Mouse (Mus musculus) lung, embryonic 15.5 days (tissue): ENCODE results near the gene Spag9. TPM values are rescaled to one million over a fixed set of nuclear protein-coding genes. Genes with fewer than 3 reads are reported as not detected.

ENCODE experiments used
- ATAC-seq: fragments of 200-750 bp; cut with Nextera tagmentation; 2 replicates; pipeline ENCODE4 v1.8.0; 2017; ENCODE audit warnings: moderate number of reproducible peaks, borderline replicate concordance; ENCODE audit not compliant: low FRiP score, low TSS enrichment; ENCODE audit errors: extremely low read depth
- H3K27ac ChIP-seq: fragments of 300-500 bp; sonication (generic); 2 replicates; pipeline ENCODE4 v1.5.1; 2015; ENCODE audit warnings: moderate library complexity, mild to moderate bottlenecking, inconsistent platforms
- H3K27me3 ChIP-seq: fragments of 300-500 bp; sonication (generic); 2 replicates; pipeline ENCODE4 v1.6.1; 2015; ENCODE audit warnings: inconsistent platforms
- H3K36me3 ChIP-seq: fragments of 300-500 bp; sonication (generic); 2 replicates; pipeline ENCODE4 v1.6.1; 2015; ENCODE audit warnings: inconsistent platforms
- H3K4me1 ChIP-seq: fragments of 300-500 bp; sonication (generic); 2 replicates; pipeline ENCODE4 v1.6.1; 2015; ENCODE audit warnings: inconsistent platforms
- H3K4me2 ChIP-seq: fragments of 300-500 bp; sonication (generic); 2 replicates; pipeline ENCODE4 v1.6.1; 2015; ENCODE audit warnings: inconsistent platforms, mild to moderate bottlenecking, moderate library complexity
- H3K4me3 ChIP-seq: fragments of 300-500 bp; sonication (generic); 2 replicates; pipeline ENCODE4 v1.5.1; 2015; ENCODE audit warnings: mild to moderate bottlenecking, inconsistent platforms
- H3K9ac ChIP-seq: fragments of 300-500 bp; sonication (generic); 2 replicates; pipeline ENCODE4 v1.6.1; 2015; ENCODE audit warnings: inconsistent platforms
- H3K9me3 ChIP-seq: fragments of 300-500 bp; sonication (generic); 2 replicates; pipeline ENCODE4 v1.6.1; 2016; ENCODE audit warnings: inconsistent platforms
- WGBS: fragments of 180-500 bp; shearing (Covaris S2); methylation state at CpG from one replicate; pipeline ENCODE4 v1.1.7; 2015; 5-methylcytosine and 5-hydroxymethylcytosine counted together
- polyA plus RNA-seq: library from polyadenylated mRNA; unstranded; fragments of >200 nt; fragmentation: Nextera tagmentation; extraction: Ambion mirVana; gene quantifications from 2 replicates; pipeline ENCODE4 v1.2.1, GENCODE M21; 2015

Gene Spag9
- polyA plus RNA-seq, 1 experiment from 2014 or later: 39.4 TPM

GRCm38 (mm10) chr11:94148931-94149491 lies 153.1 kb downstream of the Spag9 start:
- under 1% methylated on average over 46 of the region's 46 CpGs for WGBS
- H3K4me3 ChIP-seq: peak overlapping the region; percentile 45
- peak overlapping the region; percentile 97 for H3K4me2 ChIP-seq
- H3K36me3 ChIP-seq: no peaks in the 10 kb centered on the region
- H3K27me3 ChIP-seq: peaks cover 13% of the 10 kb centered on the region
- peaks cover 8% of the 10 kb centered on the region for H3K4me1 ChIP-seq
- H3K27ac ChIP-seq: no peak overlapping the region
- no peaks in the 10 kb centered on the region for H3K9me3 ChIP-seq
- peak overlapping the region; percentile 55 for H3K9ac ChIP-seq
- ATAC-seq: peak; percentile 52; the same call in 1 of the 2 replicates

DNA sequence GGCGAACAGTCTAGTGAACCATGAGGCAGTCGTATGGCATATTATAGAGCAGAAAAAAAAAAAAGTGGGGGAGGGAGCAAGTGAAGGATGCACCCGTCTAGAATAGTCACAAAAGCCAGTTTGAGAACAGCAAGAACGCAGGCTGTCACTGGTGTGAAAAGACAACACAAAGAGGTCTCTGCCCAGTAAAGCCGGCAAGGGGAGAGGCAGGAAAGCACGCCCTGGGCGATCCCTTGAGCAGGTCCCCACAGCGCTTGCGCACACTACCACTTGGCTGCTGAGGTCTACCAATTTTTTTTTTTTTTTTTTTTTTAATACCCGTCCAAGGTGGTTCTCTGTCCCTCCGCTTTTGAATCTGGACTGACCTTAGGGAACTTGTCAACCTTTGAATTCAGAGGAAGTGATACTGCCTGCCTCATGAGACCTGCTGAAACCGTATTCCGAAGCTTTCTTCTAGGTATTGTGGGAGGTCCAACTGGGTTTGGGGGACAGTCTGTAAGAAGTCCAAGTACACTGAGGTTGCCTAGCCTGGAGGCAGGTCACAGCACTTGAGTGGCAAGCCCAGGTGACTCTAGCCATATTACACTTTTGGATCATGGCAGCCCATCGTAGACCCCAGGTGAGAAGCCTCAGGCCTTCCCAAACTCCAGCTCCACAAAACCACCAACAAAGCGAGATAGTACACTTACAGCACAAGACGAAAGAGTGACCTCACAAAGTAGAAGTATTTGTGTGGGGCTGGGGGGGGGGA lies 153.8 kb downstream of the Spag9 start:
- Histone ChIP-seq H3K9me3 (no peaks in the 10 kb centered on the region), H3K27ac (no peak overlapping the region), H3K4me3 (peak overlapping the region; percentile 45), H3K36me3 (no peaks in the 10 kb centered on the region), H3K9ac (peak overlapping the region; percentile 55), H3K4me1 (peaks cover 8% of the 10 kb centered on the region), H3K27me3 (peaks cover 13% of the 10 kb centered on the region), H3K4me2 (peak overlapping the region; percentile 97)
- ATAC-seq: no peak
- 29% methylated on average over 16 of the region's 16 CpGs for WGBS

DNA sequence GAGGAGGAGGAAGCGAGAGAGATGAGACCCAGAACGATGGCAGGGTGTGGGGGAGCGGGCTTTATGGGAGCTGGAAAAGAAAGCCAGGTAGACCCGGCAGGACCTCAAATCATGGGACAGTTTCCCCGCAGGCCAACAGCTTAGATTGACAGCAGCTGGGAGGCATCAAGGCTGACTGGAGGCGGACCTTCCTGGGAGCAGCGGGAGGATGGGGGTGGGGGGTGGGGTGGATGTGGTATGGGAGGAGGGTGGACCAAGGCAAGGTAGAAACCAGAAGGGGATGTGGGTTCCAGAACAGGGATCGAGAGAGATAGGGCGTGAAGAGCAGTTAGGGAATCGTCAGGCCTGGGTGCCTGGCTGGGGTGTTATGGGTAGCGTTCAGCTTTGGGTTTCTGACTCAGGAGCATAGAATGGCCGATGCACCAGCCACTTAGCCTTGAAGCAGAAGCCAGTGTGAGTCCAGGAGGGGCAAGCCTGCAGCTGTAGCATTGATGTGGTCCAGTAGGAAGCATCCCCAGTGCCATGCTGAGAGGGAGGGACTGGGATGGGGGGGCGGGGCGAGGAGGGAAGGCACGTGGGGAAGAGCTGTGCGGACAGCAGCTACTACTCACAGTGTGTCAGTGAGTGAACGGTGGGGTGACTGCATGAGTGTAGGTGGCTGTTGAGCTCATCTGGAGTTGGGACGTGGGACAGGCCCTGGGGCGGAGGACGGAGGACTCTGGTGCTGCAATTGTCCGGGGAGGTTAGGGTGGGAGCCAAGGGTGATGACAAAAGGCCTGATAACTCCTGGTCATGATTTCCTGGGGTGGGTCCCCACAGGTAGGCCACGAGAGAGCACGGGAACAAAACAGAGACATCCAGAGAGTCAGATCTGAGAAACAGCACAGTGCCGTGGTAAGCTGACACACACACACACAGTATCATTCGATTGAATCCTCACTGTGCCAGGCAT lies 154.9 kb downstream of the Spag9 start:
- WGBS: 38% methylated on average over 25 of the region's 25 CpGs
- no peak overlapping the region for H3K4me2 ChIP-seq

DNA sequence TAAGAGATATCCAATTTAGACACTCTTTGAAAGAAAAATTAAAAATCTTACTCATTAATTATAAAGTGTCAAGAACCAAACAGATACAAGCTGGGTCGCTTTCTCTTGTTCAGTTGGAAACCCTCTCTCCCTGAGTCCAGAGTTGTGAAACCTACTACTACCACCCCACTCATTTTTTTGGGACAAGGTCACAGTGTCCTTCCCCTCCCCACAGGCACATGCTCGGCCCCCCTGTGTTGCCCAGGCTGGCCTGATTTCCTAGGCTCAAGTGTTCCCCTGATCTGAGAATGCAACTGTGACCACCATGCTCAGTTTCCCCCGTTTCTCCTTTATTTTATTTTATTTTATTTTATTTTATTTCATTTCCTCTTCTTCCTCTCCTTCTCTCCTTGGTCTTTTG lies 158.3 kb downstream of the Spag9 start:
- 84% methylated on average over 3 of the region's 3 CpGs for WGBS
- no peak for ATAC-seq
- peaks cover 13% of the 10 kb centered on the region for H3K4me1 ChIP-seq

More for the DNA sequence above, 154.9 kb downstream of the Spag9 start:
- no peak overlapping the region for H3K27ac ChIP-seq
- peaks cover 8% of the 10 kb centered on the region for H3K4me1 ChIP-seq
- no peak overlapping the region for H3K4me3 ChIP-seq
- no peak overlapping the region for H3K9ac ChIP-seq
- H3K36me3 ChIP-seq: no peaks in the 10 kb centered on the region
- peaks cover 13% of the 10 kb centered on the region for H3K27me3 ChIP-seq
- H3K9me3 ChIP-seq: no peaks in the 10 kb centered on the region
- ATAC-seq: no peak

GRCm38 (mm10) chr11:94158521-94158920 lies 162.6 kb downstream of the Spag9 start:
- no peaks in the 10 kb centered on the region for H3K36me3 ChIP-seq
- H3K4me3 ChIP-seq: no peak overlapping the region
- H3K9me3 ChIP-seq: no peaks in the 10 kb centered on the region
- no peaks in the 10 kb centered on the region for H3K27me3 ChIP-seq
- H3K27ac ChIP-seq: 0 out of 2 replicates have a peak overlapping the region, but pooled peaks have one; percentile 14
- 36% methylated on average over 14 of the region's 14 CpGs for WGBS
- H3K9ac ChIP-seq: no peak overlapping the region
- H3K4me2 ChIP-seq: no peak overlapping the region
- no peak for ATAC-seq
- peaks cover 33% of the 10 kb centered on the region for H3K4me1 ChIP-seq

More for the DNA sequence above, 158.3 kb downstream of the Spag9 start:
- peaks cover 13% of the 10 kb centered on the region for H3K27me3 ChIP-seq
- H3K4me3 ChIP-seq: no peak overlapping the region
- H3K9ac ChIP-seq: no peak overlapping the region
- H3K9me3 ChIP-seq: no peaks in the 10 kb centered on the region
- no peak overlapping the region for H3K27ac ChIP-seq
- H3K36me3 ChIP-seq: no peaks in the 10 kb centered on the region
- H3K4me2 ChIP-seq: no peak overlapping the region

- Histone ChIP-seq H3K27me3 (no peaks in the 10 kb centered on the region), H3K9ac (no peak overlapping the region), H3K27ac (peak overlapping the region; percentile 68; the same call in 1 of the 2 replicates), H3K4me2 (no peak overlapping the region), H3K36me3 (no peaks in the 10 kb centered on the region), H3K4me1 (peaks cover 33% of the 10 kb centered on the region), H3K4me3 (no peak overlapping the region), H3K9me3 (no peaks in the 10 kb centered on the region)
- 66% methylated on average over 14 of the region's 14 CpGs for WGBS
- no peak for ATAC-seq
These were observed 163.4 kb downstream of the Spag9 start for GRCm38 (mm10) chr11:94159066-94159880.

- Histone ChIP-seq H3K9ac (no peak overlapping the region), H3K9me3 (no peaks in the 10 kb centered on the region), H3K4me1 (peaks cover 33% of the 10 kb centered on the region), H3K27me3 (no peaks in the 10 kb centered on the region), H3K36me3 (no peaks in the 10 kb centered on the region), H3K4me2 (peak overlapping the region; percentile 45), H3K4me3 (no peak overlapping the region; the same call in 1 of the 2 replicates), H3K27ac (peak overlapping the region; percentile 68)
- WGBS: 52% methylated on average over 7 of the region's 7 CpGs
- no peak for ATAC-seq
These were observed 164.1 kb downstream of the Spag9 start for GRCm38 (mm10) chr11:94159911-94160415.

- 14% methylated on average over 23 of the region's 23 CpGs for WGBS
These were observed 164.8 kb downstream of the Spag9 start for GRCm38 (mm10) chr11:94160443-94161266.

GRCm38 (mm10) chr11:94161267-94161646 lies 165.4 kb downstream of the Spag9 start:
- H3K9me3 ChIP-seq: no peaks in the 10 kb centered on the region
- H3K9ac ChIP-seq: no peak overlapping the region; the same call in 1 of the 2 replicates
- peaks cover 33% of the 10 kb centered on the region for H3K4me1 ChIP-seq
- no peaks in the 10 kb centered on the region for H3K36me3 ChIP-seq
- H3K27me3 ChIP-seq: no peaks in the 10 kb centered on the region
- H3K27ac ChIP-seq: peak overlapping the region; percentile 68
- ATAC-seq: peak; percentile 32; the same call in 1 of the 2 replicates
- H3K4me3 ChIP-seq: no peak overlapping the region
- peak overlapping the region; percentile 45; the same call in 1 of the 2 replicates for H3K4me2 ChIP-seq
- 47% methylated on average over 9 of the region's 9 CpGs for WGBS

More at GRCm38 (mm10) chr11:94160443-94161266, 164.8 kb downstream of the Spag9 start:
- peak overlapping the region; percentile 68 for H3K27ac ChIP-seq
- H3K4me2 ChIP-seq: peak overlapping the region; percentile 45
- H3K36me3 ChIP-seq: no peaks in the 10 kb centered on the region
- peaks cover 33% of the 10 kb centered on the region for H3K4me1 ChIP-seq
- H3K27me3 ChIP-seq: no peaks in the 10 kb centered on the region
- H3K9ac ChIP-seq: no peak overlapping the region
- no peaks in the 10 kb centered on the region for H3K9me3 ChIP-seq
- peak; percentile 89 for ATAC-seq
- H3K4me3 ChIP-seq: peak overlapping the region; percentile 3; the same call in 1 of the 2 replicates

DNA sequence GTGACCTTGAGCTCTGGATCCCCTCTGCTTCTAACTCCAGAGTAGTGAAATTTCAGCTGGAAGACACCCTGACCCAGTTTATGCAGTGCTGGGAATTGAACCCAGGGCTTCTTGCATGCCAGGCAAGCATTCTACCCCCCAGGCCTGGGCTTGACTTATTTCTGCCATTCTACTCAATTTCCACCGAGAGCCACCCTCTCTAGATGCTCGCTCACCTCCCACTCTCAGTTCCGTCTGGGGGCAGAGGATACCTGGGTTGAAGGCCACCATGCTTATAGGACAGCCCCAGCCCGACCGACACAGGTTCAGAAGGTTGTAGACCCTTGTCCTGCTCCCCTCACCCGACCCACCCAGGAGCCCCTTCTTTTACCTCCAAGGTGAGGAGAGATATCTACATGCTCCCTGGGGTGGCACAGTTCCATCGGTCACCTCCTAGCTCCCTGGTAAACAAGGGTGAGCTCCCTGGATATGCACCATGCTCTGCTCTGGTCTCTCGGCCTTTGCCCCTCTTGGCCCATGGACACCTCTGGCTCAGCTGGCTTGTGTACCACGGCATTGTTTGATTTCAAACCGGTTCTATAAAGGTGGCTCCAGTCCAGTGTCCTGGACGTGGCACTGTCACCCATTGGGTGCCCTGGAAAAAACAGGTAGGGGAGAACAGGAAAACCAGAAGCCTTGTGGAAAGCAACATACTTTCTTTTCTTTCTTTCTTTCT lies 166.1 kb downstream of the Spag9 start:
- no peaks in the 10 kb centered on the region for H3K9me3 ChIP-seq
- ATAC-seq: no peak
- no peaks in the 10 kb centered on the region for H3K27me3 ChIP-seq
- H3K4me3 ChIP-seq: no peak overlapping the region
- H3K4me1 ChIP-seq: peaks cover 33% of the 10 kb centered on the region
- 78% methylated on average over 11 of the region's 11 CpGs for WGBS
- no peaks in the 10 kb centered on the region for H3K36me3 ChIP-seq
- no peak overlapping the region for H3K4me2 ChIP-seq
- H3K9ac ChIP-seq: no peak overlapping the region
- H3K27ac ChIP-seq: no peak overlapping the region
